In genomic region chr12:76887941-76888340, GRCm38 (mm10) we compare ENCODE assay signal across 22 mouse cellular contexts.
DNase-seq lines count a peak whose midpoint lies in the region; ATAC-seq and TF ChIP-seq lines count a peak whose summit lies in the region.
"Had no signal": no experiment of that assay in that cellular context is flagged by ENCODE, and none has a peak within 500 bp of the region (broad histone marks: within the 10 kb centered on the region; RNA-seq: fewer than 3 reads in every experiment).

No protein-coding gene starts in this region.

- H3K9me3 ChIP-seq in heart, embryonic 12.5 days (replicated peaks): no peaks in the 10 kb centered on the region
- H3K9me3 ChIP-seq: embryonic facial prominence, embryonic 13.5 days; embryonic facial prominence, embryonic 15.5 days; forebrain, embryonic 10.5 days; forebrain, embryonic 12.5 days had no signal

- TF ChIP-seq POLR2A in heart, adult 2 months (IDR thresholded peaks at IDR 0.05; ENCODE audit: insufficient read depth, low read depth, low read length): no peak

- H3K27ac ChIP-seq in gastrocnemius, adult 2 months: peak overlapping the region; percentile 73
- H3K27ac ChIP-seq in heart, adult 2 months: no peak overlapping the region
- no peak overlapping the region for H3K27ac ChIP-seq in heart, embryonic 12.5 days (ENCODE audit: poor library complexity, severe bottlenecking)
- H3K27ac ChIP-seq: embryonic facial prominence, embryonic 13.5 days; embryonic facial prominence, embryonic 15.5 days; forebrain, embryonic 10.5 days; forebrain, embryonic 12.5 days had no signal

- no peak overlapping the region for H3K4me3 ChIP-seq in gastrocnemius, adult 2 months
- H3K4me3 ChIP-seq in heart, adult 2 months: no peak overlapping the region
- H3K4me3 ChIP-seq in heart, embryonic 12.5 days: no peak overlapping the region
- H3K4me3 ChIP-seq: embryonic facial prominence, embryonic 13.5 days; embryonic facial prominence, embryonic 15.5 days; erythroblast, embryonic 14.5 days; forebrain, embryonic 10.5 days; forebrain, embryonic 12.5 days had no signal

- no peak overlapping the region for H3K4me2 ChIP-seq in heart, embryonic 12.5 days
- H3K4me2 ChIP-seq: embryonic facial prominence, embryonic 13.5 days; embryonic facial prominence, embryonic 15.5 days; forebrain, embryonic 12.5 days had no signal

- intact Hi-C loops in gastrocnemius, adult 2 months (cut with DNase I): loop anchor here (2.0 kb wide), 1 partner anchor 67 kb away; no protein-coding TSS in a partner anchor
- intact Hi-C loops in heart, adult 2 months (cut with DNase I): no loop called here

- H3K9ac ChIP-seq in heart, adult 2 months (ENCODE audit: low read depth, low read length): no peak overlapping the region
- no peak overlapping the region for H3K9ac ChIP-seq in heart, embryonic 12.5 days
- H3K9ac ChIP-seq: embryonic facial prominence, embryonic 13.5 days; embryonic facial prominence, embryonic 15.5 days; forebrain, embryonic 12.5 days had no signal

- 73% methylated on average over 12 of the region's 12 CpGs for WGBS in heart, adult 2 months
- WGBS in heart, embryonic 12.5 days: 70% methylated on average over 12 of the region's 12 CpGs

- ATAC-seq in heart, embryonic 12.5 days (ENCODE audit: insufficient number of reproducible peaks, low FRiP score): no peak
- ATAC-seq: forebrain, embryonic 14.5 days; forebrain, embryonic 16.5 days had no signal

- no peaks in the 10 kb centered on the region for H3K27me3 ChIP-seq in heart, adult 2 months (ENCODE audit: control insufficient read depth, insufficient read depth, low read length)
- no peaks in the 10 kb centered on the region for H3K27me3 ChIP-seq in heart, embryonic 12.5 days (replicated peaks)
- H3K27me3 ChIP-seq: embryonic facial prominence, embryonic 13.5 days; embryonic facial prominence, embryonic 15.5 days; forebrain, embryonic 12.5 days had no signal

- H3K4me1 ChIP-seq in heart, adult 2 months (ENCODE audit: control insufficient read depth, insufficient read depth, low read length): peaks cover 9% of the 10 kb centered on the region
- peaks cover 33% of the 10 kb centered on the region for H3K4me1 ChIP-seq in heart, embryonic 12.5 days (replicated peaks)
- H3K4me1 ChIP-seq: embryonic facial prominence, embryonic 13.5 days; forebrain, embryonic 10.5 days; forebrain, embryonic 12.5 days had no signal

- no peak for TF ChIP-seq CTCF in gastrocnemius, adult 2 months (IDR thresholded peaks at IDR 0.05)
- TF ChIP-seq CTCF in heart, adult 2 months (IDR thresholded peaks at IDR 0.05): no peak

- H3K36me3 ChIP-seq in heart, adult 2 months (ENCODE audit: control insufficient read depth, insufficient read depth, low read length): no peaks in the 10 kb centered on the region
- peaks cover 26% of the 10 kb centered on the region for H3K36me3 ChIP-seq in heart, embryonic 12.5 days

- peak; percentile 71 for DNase-seq in gastrocnemius, adult 2 months
- no peak for DNase-seq in gastrocnemius, postnatal 4 days (ENCODE audit: low spot score in 2 of 2)
- no peak for DNase-seq in heart, adult 2 months
- DNase-seq in right cerebral cortex, adult 2 months (ENCODE audit: low spot score in 2 of 2): no peak
- DNase-seq: adrenal gland, adult 2 months; adrenal gland, postnatal 10 days; adrenal gland, postnatal 25 days; cerebellum, adult 11 months; cerebellum, adult 18-20 months; cerebellum, adult 8-10 months; cerebellum, adult 9-11 months; cerebellum, postnatal 14 days; cerebellum, postnatal 36 days; embryo, embryonic 11 days had no signal

- no peaks in the 10 kb centered on the region for H3K79me2 ChIP-seq in heart, adult 2 months (replicated peaks; ENCODE audit: control insufficient read depth, insufficient read depth, low read length)

- 0 out of 2 replicates have a peak, but pooled peaks have one; percentile 45 for TF ChIP-seq EP300 in heart, adult 2 months (IDR thresholded peaks at IDR 0.05; ENCODE audit: insufficient read depth, low read depth, low read length)
